Mouse (Mus musculus): Measurements from ENCODE around the gene Tas2r108. TPM values are rescaled to one million over a fixed set of nuclear protein-coding genes. Genes with fewer than 3 reads are reported as not detected.

Gene Tas2r108
- polyA plus RNA-seq (2021; fragmentation: Nextera tagmentation): not detected in 2 replicates
- long read RNA-seq, experiment 1: 0 reads
- long read RNA-seq, experiment 2: 0 reads

DNA sequence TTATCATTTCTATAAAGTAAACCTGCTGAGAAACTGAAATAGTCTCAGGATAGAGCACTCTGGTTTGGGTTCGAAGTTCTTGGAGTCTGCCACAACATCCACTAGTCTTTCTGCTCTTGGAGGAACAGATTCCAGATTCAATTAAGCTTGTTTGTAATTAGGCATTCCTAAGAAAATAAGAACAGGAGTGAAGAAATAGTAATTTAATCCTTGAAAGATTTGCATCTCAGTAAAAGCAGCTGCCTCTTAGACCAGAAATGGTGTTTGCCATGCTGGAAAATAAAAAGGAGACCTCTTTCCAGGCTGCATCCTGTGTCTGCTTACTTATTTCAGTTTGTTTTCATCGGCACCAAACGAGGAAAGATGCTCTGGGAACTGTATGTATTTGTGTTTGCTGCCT is at the start of gene Tas2r108:
TSS of gene Tas2r108 (plus strand) at position 301 of the 400 bp plus-strand sequence.

DNA sequence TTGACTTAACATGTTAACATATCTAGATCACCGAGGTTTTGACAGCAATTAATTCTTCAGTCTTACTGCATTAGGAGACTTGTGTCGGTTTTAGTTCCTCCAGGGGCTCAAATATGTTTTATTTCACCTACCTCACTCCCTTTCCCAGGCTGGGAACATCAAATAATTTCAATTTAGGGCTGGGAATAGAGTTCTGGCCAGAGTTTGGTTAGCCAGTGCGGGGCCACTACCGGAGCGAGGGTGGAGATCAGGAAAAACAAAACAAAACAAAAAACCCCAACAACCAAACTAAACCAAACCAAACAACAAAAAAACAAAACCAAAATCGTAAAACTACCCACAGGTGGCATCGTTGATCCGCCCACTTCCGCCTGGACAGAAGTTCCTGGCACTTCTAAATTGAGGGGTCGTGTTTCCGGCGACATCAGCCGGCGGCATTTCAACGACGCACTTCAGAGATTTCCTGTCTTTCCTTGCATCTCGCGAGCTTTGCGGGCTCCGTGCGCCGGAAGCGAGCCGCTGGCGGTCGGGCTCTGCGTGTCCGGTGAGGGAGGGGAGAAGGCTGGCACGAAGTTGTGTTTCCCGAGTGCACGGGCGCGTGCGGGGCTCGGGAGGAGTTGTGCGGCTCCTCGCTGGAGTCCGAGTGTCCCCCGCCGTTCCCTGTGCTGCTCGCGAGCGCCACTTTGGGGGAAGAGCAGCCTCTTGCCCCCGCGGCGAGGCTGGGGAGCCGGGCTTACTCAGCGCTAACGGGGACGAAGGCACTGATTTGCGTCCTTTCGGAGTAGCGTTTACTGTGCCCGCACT is 22.2 kb upstream of the Tas2r108 start, which contains the start of gene Ssbp1:
TSS of gene Ssbp1 (plus strand) at position 437 of the 804 bp plus-strand sequence.

DNA sequence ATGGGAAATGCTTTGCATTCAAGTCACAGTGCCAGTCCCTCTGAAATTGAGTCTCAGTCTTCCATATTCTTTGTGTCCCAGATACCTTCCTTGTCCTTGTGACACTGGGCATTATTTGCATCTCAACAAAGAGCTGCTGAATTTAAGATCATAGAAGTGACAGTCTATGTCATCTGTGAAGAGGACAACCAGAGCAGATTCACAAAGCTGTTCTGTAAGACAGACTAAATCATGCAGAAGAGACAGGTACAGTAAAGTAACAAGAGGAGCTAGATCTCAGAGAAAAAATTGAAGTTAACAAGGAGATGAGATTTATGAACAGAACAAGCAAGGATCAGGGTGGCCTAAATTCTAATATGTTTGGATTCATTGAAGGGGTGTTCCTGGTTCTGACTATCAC is 2.4 kb upstream of the Tas2r108 start, which contains the start of gene Tas2r137:
TSS of gene Tas2r137 (plus strand) at position 301 of the 400 bp plus-strand sequence.

DNA sequence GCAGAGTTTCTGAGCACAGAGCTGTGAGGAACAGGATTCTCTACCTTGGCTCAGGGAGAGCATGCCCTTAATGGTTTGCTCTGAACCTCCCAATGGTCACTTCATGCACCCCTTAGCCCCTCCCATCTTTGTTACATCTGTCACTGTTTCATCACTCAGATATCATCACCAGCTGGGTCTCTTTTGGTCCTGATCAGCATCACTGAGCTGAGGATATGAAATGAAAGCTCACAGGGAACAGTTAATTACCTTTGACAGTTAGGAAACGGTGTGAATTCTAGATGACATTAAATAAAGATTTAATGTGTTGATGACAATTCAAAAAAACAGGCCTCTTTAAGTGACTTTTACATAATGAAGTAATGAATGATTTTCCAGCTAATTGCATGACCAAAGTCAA is 26.1 kb downstream of the Tas2r108 start, which contains the start of gene Prss37:
TSS of gene Prss37 (minus strand) at position 101 of the 400 bp plus-strand sequence.

Other genes starting within 250 kb of the Tas2r108 start
- 37.3 and 37.7 TPM in 2 replicates for gene Agk, start 168.4 kb upstream of the Tas2r108 start, polyA plus RNA-seq (2021; fragmentation: Nextera tagmentation)
- 5.4 and 5.9 TPM in 2 replicates for gene E330009J07Rik, start 57.4 kb upstream of the Tas2r108 start, polyA plus RNA-seq (2021; fragmentation: Nextera tagmentation)
- not detected in 2 replicates for gene Wee2, start 54.4 kb upstream of the Tas2r108 start, polyA plus RNA-seq (2021; fragmentation: Nextera tagmentation)
- gene Ssbp1, start 22.2 kb upstream of the Tas2r108 start, polyA plus RNA-seq (2021; fragmentation: Nextera tagmentation): 50.0 and 64.3 TPM in 2 replicates
- gene Tas2r137, start 2.3 kb upstream of the Tas2r108 start, polyA plus RNA-seq (2021; fragmentation: Nextera tagmentation): not detected in 2 replicates
- not detected in 2 replicates for gene Prss37, start 26.0 kb downstream of the Tas2r108 start, polyA plus RNA-seq (2021; fragmentation: Nextera tagmentation)
- gene Olfr461, start 61.5 kb downstream of the Tas2r108 start, polyA plus RNA-seq (2021; fragmentation: Nextera tagmentation): 0.15 TPM in 1 of 2 replicates, not detected in the other
- gene Olfr460, start 76.0 kb downstream of the Tas2r108 start, polyA plus RNA-seq (2021; fragmentation: Nextera tagmentation): not detected in 2 replicates
- 6.5 and 8.1 TPM in 2 replicates for gene Clec5a, start 92.3 kb downstream of the Tas2r108 start, polyA plus RNA-seq (2021; fragmentation: Nextera tagmentation)
- not detected in 2 replicates for gene Tas2r138, start 119.8 kb downstream of the Tas2r108 start, polyA plus RNA-seq (2021; fragmentation: Nextera tagmentation)
- not detected in 2 replicates for gene Mgam, start 135.3 kb downstream of the Tas2r108 start, polyA plus RNA-seq (2021; fragmentation: Nextera tagmentation)